Mouse (Mus musculus) liver, adult 2 months (tissue): ENCODE measurements at regions not wholly inside any gene's neighbourhood (a gene's known extent, or its start where the extent isn't known, plus 50 kb on each side); places are given as distances from the start of the nearest gene placed in this dataset.
"Not testable (repeated sequence)": the region's sequence is repeated elsewhere in the genome, so short reads cannot be mapped to it uniquely, and the experiment has no call there.

ENCODE experiments used
- DNase-seq: peaks from one replicate; pipeline ENCODE4 v3.0.0-alpha.2; 2011; ENCODE audit warnings: low read depth, low spot score; ENCODE audit errors: extremely low read depth
- H3K27ac ChIP-seq: fragments of 200-500 bp; replicated peaks from 2 replicates; pipeline ENCODE4 v1.5.1; 2012; ENCODE audit warnings: low read depth, mild to moderate bottlenecking, control low read depth, inconsistent platforms, low read length; ENCODE audit not compliant: insufficient read depth
- H3K27me3 ChIP-seq: fragments of 200-500 bp; 2 replicates; pipeline ENCODE4 v1.6.1; 2012; ENCODE audit warnings: mild to moderate bottlenecking, moderate library complexity, low read length, inconsistent platforms; ENCODE audit not compliant: control insufficient read depth, insufficient read depth
- H3K36me3 ChIP-seq: fragments of 200-500 bp; 2 replicates; pipeline ENCODE4 v1.6.1; 2012; ENCODE audit warnings: low read length, inconsistent platforms; ENCODE audit not compliant: control insufficient read depth, insufficient read depth
- H3K4me1 ChIP-seq: fragments of 200-500 bp; 2 replicates; pipeline ENCODE4 v1.6.1; 2011; ENCODE audit warnings: low read length; ENCODE audit not compliant: control insufficient read depth, insufficient read depth
- H3K4me3 ChIP-seq: fragments of 200-500 bp; 2 replicates; pipeline ENCODE4 v1.5.1; 2011; ENCODE audit warnings: low read depth, mild to moderate bottlenecking, control low read depth, low read length, moderate library complexity; ENCODE audit not compliant: insufficient read depth
- H3K79me2 ChIP-seq: fragments of 200-500 bp; 2 replicates; pipeline ENCODE4 v1.6.1; 2012; ENCODE audit warnings: inconsistent platforms, mild to moderate bottlenecking, low read length, moderate library complexity; ENCODE audit not compliant: control insufficient read depth, insufficient read depth
- H3K9ac ChIP-seq: fragments of 200-500 bp; 2 replicates; pipeline ENCODE4 v1.6.1; 2012; ENCODE audit warnings: low read depth, mild to moderate bottlenecking, control low read depth, inconsistent platforms, low read length
- CTCF ChIP-seq: fragments of 200-500 bp; IDR thresholded peaks from 2 replicates; pipeline ENCODE4 v1.5.1; 2011; ENCODE audit warnings: low read depth, low read length, control low read depth
- POLR2A ChIP-seq: fragments of 200-500 bp; IDR thresholded peaks from 2 replicates; pipeline ENCODE4 v1.6.1; 2011; ENCODE audit warnings: low read length, control low read depth; ENCODE audit not compliant: insufficient read depth; ENCODE audit errors: extremely low read depth
- WGBS: fragments of 180-500 bp; shearing (Covaris S2); methylation state at CpG from one replicate; pipeline ENCODE4 v1.1.7; 2018; 5-methylcytosine and 5-hydroxymethylcytosine counted together

DNA sequence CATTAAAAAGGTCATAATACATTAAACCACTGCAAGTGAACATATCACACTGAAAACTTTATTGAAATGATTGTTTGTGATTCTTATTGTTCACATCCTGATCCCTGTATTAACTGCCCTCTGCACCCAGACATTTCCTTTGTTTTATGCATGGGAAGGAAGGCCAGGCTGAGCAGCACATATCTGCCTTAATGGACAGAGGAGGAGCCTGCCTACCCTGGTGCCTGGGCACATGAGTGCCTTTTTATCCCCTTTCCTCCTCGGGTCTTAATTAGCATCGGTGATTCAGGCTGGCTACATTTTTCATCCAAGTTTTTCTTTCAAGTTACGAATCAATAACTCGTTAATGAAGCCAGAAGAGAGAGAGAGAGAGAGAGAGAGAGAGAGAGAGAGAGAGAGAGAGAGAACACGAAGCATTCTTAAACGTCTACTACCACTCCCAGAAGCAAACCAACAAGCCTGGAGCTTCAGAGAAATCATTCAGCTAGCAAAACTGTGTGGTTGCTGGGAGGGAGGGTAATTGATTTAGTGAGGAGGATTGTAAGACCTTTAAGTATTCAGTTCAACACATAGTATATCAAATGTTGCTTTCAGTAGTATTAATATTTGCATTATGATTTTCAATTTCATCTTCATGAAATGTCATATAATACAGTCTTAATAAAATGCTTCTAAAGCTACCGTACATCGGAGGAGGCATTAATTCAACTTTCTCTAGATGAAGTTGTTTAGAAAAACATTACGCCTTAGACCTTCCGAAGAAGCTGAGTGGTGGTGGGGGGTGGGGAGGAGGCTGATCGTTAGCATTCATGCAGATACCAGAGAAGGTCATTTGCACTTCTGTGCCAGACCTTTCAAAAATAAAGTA lies 581.6 kb upstream of the Gje1 start:
- no peaks in the 10 kb centered on the region for H3K4me1 ChIP-seq
- TF ChIP-seq CTCF: no peak
- TF ChIP-seq POLR2A: no peak
- no peaks in the 10 kb centered on the region for H3K27me3 ChIP-seq
- H3K27ac ChIP-seq: no peak overlapping the region
- DNase-seq: no peak
- WGBS: 41% methylated on average over 11 of the region's 11 CpGs
- no peak overlapping the region for H3K4me3 ChIP-seq
- H3K9ac ChIP-seq: no peak overlapping the region
- H3K36me3 ChIP-seq: no peaks in the 10 kb centered on the region
- no peaks in the 10 kb centered on the region for H3K79me2 ChIP-seq

DNA sequence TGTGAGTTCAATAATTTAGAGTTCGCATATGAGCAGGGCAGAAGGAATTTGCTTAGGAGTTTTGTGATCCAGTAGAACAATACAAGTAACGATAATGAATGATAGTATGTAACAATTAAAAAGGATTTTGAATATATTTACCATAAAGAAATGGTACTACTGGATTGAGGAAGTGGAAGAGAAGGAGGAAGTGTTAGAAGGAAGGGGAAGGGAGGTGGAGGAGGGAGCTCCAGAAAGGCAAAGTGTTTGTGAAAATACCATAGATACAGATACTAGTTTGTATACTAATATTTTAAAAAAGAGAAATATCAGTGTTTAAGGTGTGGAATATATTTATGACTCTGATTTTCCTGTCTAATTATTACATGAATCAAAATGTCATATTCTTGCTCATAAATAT lies 579.2 kb upstream of the Gje1 start:
- Histone ChIP-seq H3K79me2 (no peaks in the 10 kb centered on the region), H3K9ac (no peak overlapping the region), H3K4me3 (no peak overlapping the region), H3K36me3 (no peaks in the 10 kb centered on the region), H3K27me3 (no peaks in the 10 kb centered on the region), H3K4me1 (no peaks in the 10 kb centered on the region), H3K27ac (no peak overlapping the region)
- DNase-seq: peak; percentile 9
- TF ChIP-seq POLR2A: no peak
- WGBS: 82% methylated on average over 2 of the region's 2 CpGs

DNA sequence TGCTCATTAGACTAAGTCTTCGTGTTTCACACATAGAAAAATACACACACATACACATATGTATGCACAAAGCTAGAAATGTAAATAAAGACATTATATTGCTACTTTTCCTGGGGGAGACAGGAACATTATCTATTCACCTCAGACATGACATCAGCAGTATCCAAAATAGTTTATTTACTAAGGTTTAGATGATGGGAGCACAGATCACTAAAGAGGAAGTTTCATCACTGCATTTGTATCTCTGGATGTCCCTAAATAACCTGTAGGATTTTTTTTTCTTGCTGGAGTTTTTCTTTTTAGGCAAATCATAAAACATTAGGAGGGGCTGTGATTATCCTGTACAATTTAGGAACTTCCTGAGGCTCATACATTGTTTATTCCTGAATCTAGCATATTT lies 576.1 kb upstream of the Gje1 start:
- TF ChIP-seq POLR2A: no peak
- no peak for TF ChIP-seq CTCF
- H3K36me3 ChIP-seq: no peaks in the 10 kb centered on the region
- H3K27ac ChIP-seq: no peak overlapping the region
- no peaks in the 10 kb centered on the region for H3K79me2 ChIP-seq
- H3K27me3 ChIP-seq: no peaks in the 10 kb centered on the region
- 66% methylated on average over 1 of the region's 1 CpGs for WGBS
- DNase-seq: no peak
- H3K9ac ChIP-seq: no peak overlapping the region
- H3K4me3 ChIP-seq: no peak overlapping the region
- H3K4me1 ChIP-seq: no peaks in the 10 kb centered on the region

DNA sequence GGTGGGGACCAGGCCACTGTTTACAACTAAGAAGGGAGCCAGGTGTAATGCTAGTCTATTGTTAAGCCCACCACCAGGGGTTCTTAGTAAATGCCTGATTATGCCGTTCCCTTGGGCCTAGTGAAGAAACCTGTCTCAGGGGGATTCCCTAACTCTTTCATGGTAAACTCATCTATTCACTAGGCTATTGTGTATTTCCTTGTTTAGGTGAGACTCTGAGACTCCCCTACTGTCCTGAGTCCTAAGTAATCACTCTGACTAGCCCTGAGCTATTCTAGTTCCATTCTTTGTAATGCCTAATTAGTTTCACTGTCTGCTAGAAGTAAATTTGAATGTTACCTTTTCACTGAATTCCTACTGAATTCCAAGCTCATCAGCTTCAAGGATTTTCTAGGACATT lies 545.3 kb upstream of the Gje1 start:
- 68% methylated on average over 1 of the region's 1 CpGs for WGBS
- not testable (repeated sequence) for H3K4me1 ChIP-seq, H3K9ac ChIP-seq, H3K36me3 ChIP-seq, H3K27ac ChIP-seq, H3K79me2 ChIP-seq, H3K4me3 ChIP-seq, H3K27me3 ChIP-seq, DNase-seq

DNA sequence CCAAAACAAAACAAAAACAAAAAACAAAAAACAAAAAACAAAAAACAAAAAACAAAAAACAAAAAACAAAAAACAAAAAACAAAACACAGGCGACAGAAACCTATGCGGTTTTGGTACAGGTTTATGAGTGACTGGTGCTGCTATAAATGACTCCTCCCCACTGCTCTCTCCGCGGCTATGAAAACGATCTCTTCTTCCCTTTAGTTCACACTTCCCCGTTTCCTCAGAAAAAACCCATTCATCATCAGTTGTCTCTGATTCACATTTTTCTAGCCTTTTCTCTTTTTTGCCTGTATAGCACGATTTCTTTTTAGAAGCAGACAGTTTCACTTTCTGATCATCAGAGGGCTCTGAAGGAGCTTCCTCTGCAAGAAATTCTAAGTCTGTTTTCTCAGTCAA lies 544.3 kb upstream of the Gje1 start:
- H3K79me2 ChIP-seq, DNase-seq, H3K4me3 ChIP-seq, H3K4me1 ChIP-seq, H3K27ac ChIP-seq, H3K9ac ChIP-seq, H3K27me3 ChIP-seq, H3K36me3 ChIP-seq: not testable (repeated sequence)
- 83% methylated on average over 7 of the region's 7 CpGs for WGBS

DNA sequence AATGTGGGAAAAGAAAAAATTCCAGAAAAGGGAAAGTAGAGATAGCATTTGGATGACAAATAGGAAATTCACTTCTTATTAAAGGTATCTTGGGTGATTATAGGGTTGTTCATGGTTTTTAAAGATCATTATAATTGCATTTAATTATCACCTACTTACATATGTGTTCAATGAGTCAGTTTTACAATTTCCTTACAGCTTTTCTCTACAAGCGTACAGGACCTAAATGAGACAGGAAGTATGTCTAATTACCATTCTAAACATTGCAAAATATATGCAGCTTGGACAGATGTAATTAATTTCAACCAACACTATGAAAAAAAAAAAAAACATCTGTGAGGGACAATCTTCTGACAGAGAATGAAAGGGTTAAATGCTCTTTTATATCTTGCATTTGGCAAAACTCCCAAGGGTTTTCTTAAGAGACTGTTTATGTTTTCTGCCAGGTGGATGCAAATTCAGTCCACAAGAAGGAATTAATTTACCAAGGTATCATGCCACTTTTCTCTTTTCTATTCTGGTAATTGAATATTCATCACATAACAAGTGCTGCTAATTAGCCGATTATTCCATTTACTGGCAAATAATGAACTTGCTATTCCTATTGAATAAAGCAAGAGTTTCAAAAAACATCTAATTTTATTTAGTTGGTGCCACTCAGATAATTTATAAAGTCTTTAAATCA lies 531.5 kb upstream of the Gje1 start:
- Histone ChIP-seq H3K4me1 (no peaks in the 10 kb centered on the region), H3K4me3 (no peak overlapping the region), H3K27me3 (no peaks in the 10 kb centered on the region), H3K36me3 (no peaks in the 10 kb centered on the region), H3K9ac (no peak overlapping the region), H3K27ac (no peak overlapping the region), H3K79me2 (no peaks in the 10 kb centered on the region)
- DNase-seq: no peak
- WGBS: 83% methylated on average over 2 of the region's 2 CpGs
- TF ChIP-seq CTCF: no peak
- TF ChIP-seq POLR2A: no peak
